Mouse (Mus musculus): ENCODE results near the gene Slc13a3. TPM values are rescaled to one million over a fixed set of nuclear protein-coding genes. Genes with fewer than 3 reads are reported as not detected.

Slc13a3 gene
- polyA plus RNA-seq, 2 experiments from 2014 or later, result 0.32 TPM; not detected in 1

DNA sequence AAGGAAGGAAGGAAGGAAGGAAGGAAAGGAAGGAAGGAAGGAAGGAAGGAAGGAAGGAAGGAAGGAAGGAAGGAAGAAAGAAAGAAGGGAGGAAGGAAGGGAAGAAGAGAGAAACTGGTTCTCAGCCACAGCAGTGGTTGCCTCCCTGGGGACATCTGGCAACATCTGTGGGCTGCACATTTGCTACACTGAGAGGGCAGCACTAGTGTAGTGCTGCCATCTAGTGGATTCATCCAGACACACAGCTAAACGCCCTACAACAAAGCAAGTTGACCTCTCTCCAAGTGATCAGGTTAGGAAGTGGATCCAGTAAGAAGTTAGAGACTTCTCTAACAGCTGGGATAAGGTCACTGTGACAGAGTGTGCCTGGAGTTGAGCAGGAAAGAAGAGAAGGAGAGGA, 112.2 kb downstream of the Slc13a3 start:
- ATAC-seq, result no peak

Other genes with a start within 250 kb of the Slc13a3 start
- not detected for gene Cdh22, start 238.4 kb downstream of the Slc13a3 start, polyA plus RNA-seq (2017; shearing (Covaris generic))
- gene Slc35c2, start 185.4 kb downstream of the Slc13a3 start, polyA plus RNA-seq (2017; shearing (Covaris generic)), result 10 to 100 TPM; 39.2 to 59.8 TPM
- 10 to 100 TPM; 37.2 to 65.4 TPM for gene Elmo2, start 146.8 kb downstream of the Slc13a3 start, polyA plus RNA-seq (2017; shearing (Covaris generic))
- gene Zfp663, start 104.5 kb downstream of the Slc13a3 start, polyA plus RNA-seq (2017; shearing (Covaris generic)), result not detected
- gene Zfp334, start 85.0 kb downstream of the Slc13a3 start, polyA plus RNA-seq (2017; shearing (Covaris generic)), result not detected
- gene Ocstamp, start 72.8 kb downstream of the Slc13a3 start, polyA plus RNA-seq (2017; shearing (Covaris generic)), result not detected
- gene Trp53rka, start 20.1 kb upstream of the Slc13a3 start, polyA plus RNA-seq (2017; shearing (Covaris generic)), result 1 to 10 TPM; 4.1 to 4.7 TPM
- gene Slc2a10, start 30.6 kb upstream of the Slc13a3 start, polyA plus RNA-seq (2017; shearing (Covaris generic)), result not detected
- gene Eya2, start 121.8 kb upstream of the Slc13a3 start, polyA plus RNA-seq (2017; shearing (Covaris generic)), result 10 to 100 TPM; 11.9 to 18.9 TPM